Mouse (Mus musculus) 416B (cell line): ENCODE measurements at regions not wholly inside any gene's neighbourhood (a gene's known extent, or its start where the extent isn't known, plus 50 kb on each side); places are given as distances from the start of the nearest gene placed in this dataset.

ENCODE experiments used
- DNase-seq: peaks from one replicate; pipeline ENCODE4 v3.0.0; 2011; ENCODE audit warnings: low read depth

DNA sequence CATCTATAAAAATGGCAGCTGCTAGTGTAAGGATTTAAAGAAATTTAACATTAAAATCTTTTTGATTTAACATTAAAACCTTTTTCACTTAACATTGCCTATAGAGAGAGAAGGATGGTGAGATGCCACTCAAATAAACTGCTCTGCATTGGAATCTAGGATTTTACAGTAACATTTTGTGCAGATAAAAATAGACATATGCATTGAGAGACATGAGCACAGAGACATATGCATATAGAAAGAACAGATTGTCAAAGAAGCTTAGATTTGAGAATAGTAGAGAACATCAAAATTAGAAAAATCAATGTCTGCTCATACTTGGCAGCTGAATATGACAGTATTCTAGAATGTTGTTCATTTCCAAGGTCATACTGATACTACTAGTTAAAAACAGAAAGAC is 220.2 kb downstream of the Arap2 start:
- no peak for DNase-seq

DNA sequence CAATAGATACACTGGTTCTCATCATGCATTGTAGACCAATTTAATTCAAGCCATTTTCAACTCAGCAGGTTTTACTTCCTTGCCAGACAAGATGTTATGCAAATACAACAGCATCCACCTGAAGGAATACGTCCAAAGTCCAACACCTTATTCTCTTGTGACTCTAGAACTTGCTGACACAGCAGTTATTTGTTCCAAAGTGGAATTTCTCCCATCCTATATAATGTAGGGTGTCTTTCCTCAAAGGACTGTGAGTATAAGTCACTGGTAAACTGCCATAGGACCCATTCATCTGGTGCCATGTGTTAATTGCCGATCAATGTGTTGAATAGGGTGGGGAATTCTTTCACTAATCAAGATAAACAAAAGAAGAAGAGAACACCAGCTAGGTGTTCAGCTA is 226.7 kb downstream of the Arap2 start:
- DNase-seq = no peak

DNA sequence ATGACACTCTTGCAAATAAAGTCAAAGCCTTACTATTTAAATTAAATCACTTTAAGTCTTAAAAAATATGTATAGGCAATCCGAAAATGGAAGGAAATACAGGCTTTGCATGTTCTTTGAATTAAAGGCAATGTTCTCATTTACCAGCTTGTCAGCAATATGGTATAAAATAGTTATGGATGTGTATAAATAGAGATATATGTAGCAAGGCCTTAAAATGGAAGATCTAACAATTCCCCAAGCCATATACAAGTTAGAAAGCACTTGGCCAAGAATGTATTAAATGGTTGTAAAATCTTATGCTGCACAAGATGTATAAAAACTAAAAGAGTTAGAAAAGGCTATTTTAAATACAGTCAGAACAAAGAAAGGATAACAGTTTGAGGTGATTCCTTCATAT is 254.1 kb downstream of the Arap2 start:
- no peak for DNase-seq

DNA sequence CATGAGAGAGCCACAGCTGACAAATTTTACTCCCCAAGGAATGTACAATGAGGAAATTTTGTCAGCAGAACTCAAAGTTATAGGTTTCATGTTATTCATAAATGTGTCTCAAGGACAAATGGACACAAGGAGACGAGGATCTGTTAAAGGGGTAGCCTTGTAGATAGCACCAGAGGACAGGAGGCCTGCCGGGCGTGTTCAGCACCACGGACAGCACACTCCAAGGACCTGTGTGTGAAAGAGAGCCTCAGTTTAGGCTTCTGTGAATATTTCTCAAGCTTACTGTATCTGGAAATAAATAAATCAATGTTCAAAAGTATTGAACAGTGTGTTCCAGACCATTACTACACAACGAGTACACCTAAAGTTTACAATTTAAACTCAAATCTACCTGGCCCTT is 282.4 kb downstream of the Arap2 start:
- peak; percentile 51 for DNase-seq

DNA sequence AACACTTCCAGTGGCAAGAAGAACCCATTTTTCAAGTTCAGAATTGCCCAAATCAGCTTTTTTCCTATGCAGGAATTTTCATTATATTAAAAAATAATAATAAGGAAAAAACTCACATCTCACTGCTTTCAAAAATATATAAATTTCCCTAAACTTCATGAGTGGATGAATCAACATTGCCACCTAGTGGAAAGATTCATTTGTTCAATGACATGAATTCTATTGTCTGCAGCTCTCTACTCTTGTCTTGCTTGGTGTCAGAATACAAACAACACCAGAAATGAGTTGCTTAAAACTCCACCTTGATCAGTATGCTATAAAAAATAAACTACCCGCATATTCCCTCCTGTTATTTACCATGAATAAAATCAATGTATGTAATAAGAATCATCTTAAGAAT is 285.0 kb downstream of the Arap2 start:
- peak; percentile 39 for DNase-seq

DNA sequence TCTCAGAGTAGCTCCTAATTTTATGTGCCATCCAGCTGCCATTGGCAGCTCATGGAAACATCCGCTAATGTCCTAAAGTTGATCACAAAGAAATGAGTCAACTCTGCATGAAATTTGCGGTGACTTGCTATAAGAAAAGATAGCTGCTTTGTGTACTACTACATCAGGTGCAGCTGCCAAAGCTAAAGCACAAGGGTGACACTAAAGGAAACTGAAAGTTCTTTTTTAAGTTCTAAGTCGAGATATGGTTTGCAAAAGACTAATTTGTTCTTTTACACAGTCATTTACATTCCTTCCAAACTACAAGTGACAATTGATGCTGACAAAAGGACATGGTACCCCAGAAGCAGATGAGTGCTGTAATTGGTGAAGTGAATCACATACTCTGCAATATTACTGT is 292.5 kb downstream of the Arap2 start:
- no peak for DNase-seq

DNA sequence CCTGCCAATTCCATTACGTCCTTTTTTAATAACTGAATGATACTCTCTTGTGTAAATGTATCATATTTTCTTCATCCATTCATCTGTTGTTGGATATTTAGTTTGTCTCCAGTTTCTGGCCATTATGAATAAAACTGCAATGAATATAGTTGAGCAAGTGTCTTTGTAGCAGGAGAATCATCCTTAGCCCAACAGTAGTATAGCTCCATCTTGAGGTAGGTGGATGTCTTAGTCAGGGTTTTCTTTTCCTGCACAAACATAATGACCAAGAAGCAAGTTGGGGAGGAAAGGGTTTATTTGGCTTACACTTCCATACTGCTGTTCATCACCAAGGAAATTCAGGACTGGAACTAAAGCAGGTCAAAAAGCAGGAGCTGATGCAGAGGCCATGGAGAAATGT is 299.2 kb downstream of the Arap2 start:
- DNase-seq = peak; percentile 12

DNA sequence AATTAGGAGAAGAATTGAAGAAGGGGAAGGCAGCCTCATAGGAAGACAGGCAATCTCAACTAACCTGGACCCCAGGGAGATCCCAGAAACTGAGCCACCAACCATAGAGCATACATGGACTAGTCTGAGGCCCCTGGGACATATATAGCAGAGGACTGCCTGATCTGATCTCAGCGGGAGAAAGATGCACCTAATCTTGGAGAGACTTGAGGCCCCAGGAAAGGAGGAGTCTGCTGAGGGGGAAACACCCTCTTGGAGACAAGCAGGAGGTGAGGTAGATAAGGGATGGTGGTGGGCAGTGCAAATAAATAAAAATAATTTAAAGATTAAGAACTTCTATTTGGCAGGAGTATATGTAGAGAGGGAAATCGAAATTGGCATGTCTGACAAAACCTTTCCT is 303.4 kb downstream of the Arap2 start:
- DNase-seq = no peak
